Mouse (Mus musculus) MEL (cell line): ENCODE results near the gene Prss27. TPM values are rescaled to one million over a fixed set of nuclear protein-coding genes. Genes with fewer than 3 reads are reported as not detected.
"Not testable (repeated sequence)": the region's sequence is repeated elsewhere in the genome, so short reads cannot be mapped to it uniquely, and the experiment has no call there.

ENCODE experiments used
- DNase-seq: peaks from one replicate; pipeline ENCODE4 v3.0.0; 2011; ENCODE audit warnings: low read depth, low spot score
- H3K27ac ChIP-seq: 2 replicates; pipeline ENCODE4 v1.5.1; 2012; ENCODE audit warnings: low read depth, mild to moderate bottlenecking, control low read depth, low read length, moderate library complexity; ENCODE audit not compliant: control insufficient read depth
- H3K27me3 ChIP-seq, 2 experiments: fragments of 150-350 bp in 1 of 2; sonication (generic) in 1 of 2; 2 replicates each; pipeline ENCODE4 v1.6.1; 2012; ENCODE audit warnings: low read length in 2 of 2, mild to moderate bottlenecking in 2 of 2, improper control_type of control experiment in 1 of 2, moderate library complexity in 1 of 2; ENCODE audit not compliant: insufficient read depth in 2 of 2, control insufficient read depth in 1 of 2
- H3K36me3 ChIP-seq, 2 experiments: 2 replicates each; pipeline ENCODE4 v1.6.1; 2012 to 2014; ENCODE audit warnings: low read length in 2 of 2, improper control_type of control experiment in 1 of 2, inconsistent platforms in 1 of 2, mild to moderate bottlenecking in 1 of 2; ENCODE audit not compliant: insufficient read depth in 2 of 2, control insufficient read depth in 1 of 2
- H3K4me1 ChIP-seq, 2 experiments: fragments of 150-350 bp in 1 of 2; sonication (generic) in 1 of 2; 2 replicates each; pipeline ENCODE4 v1.6.1; 2012; ENCODE audit warnings: low read length in 2 of 2, improper control_type of control experiment in 1 of 2, mild to moderate bottlenecking in 1 of 2; ENCODE audit not compliant: insufficient read depth in 2 of 2, control insufficient read depth in 1 of 2
- H3K4me3 ChIP-seq, 2 experiments: fragments of 150-350 bp in 1 of 2; sonication (generic) in 1 of 2; 2 replicates each; pipeline ENCODE4 v1.5.1; 2012; ENCODE audit warnings: low read depth in 2 of 2, low read length in 2 of 2, mild to moderate bottlenecking in 2 of 2, moderate library complexity in 2 of 2, control low read depth in 1 of 2, improper control_type of control experiment in 1 of 2; ENCODE audit not compliant: control insufficient read depth in 1 of 2, insufficient read depth in 1 of 2
- H3K79me2 ChIP-seq: 2 replicates; pipeline ENCODE4 v1.6.1; 2012; ENCODE audit warnings: mild to moderate bottlenecking, low read length, moderate library complexity; ENCODE audit not compliant: control insufficient read depth, poor library complexity, insufficient read depth
- H3K9ac ChIP-seq: 2 replicates; pipeline ENCODE4 v1.6.1; 2012; ENCODE audit warnings: low read depth, mild to moderate bottlenecking, control low read depth, low read length, moderate library complexity; ENCODE audit not compliant: control insufficient read depth, poor library complexity, severe bottlenecking
- H3K9me3 ChIP-seq: fragments of 150-350 bp; sonication (generic); replicated peaks from 2 replicates; pipeline ENCODE4 v1.6.1; 2012; ENCODE audit warnings: mild to moderate bottlenecking, low read length, improper control_type of control experiment, moderate library complexity; ENCODE audit not compliant: insufficient read depth
- BHLHE40 ChIP-seq: IDR thresholded peaks from 2 replicates; pipeline ENCODE4 v1.6.1; 2012; ENCODE audit warnings: low read depth, mild to moderate bottlenecking, inconsistent platforms, low read length, improper control_type of control experiment, borderline replicate concordance
- CHD2 ChIP-seq: IDR thresholded peaks from 2 replicates; pipeline ENCODE4 v1.6.1; 2011; ENCODE audit warnings: low read length, improper control_type of control experiment
- ELF1 ChIP-seq: IDR thresholded peaks from 2 replicates; pipeline ENCODE4 v1.6.1; 2014; ENCODE audit warnings: low read depth, mild to moderate bottlenecking, inconsistent platforms, low read length, improper control_type of control experiment, moderate library complexity
- EP300 ChIP-seq, 2 experiments: IDR thresholded peaks; 2 replicates each; pipeline ENCODE4 v1.6.1; 2011; ENCODE audit warnings: improper control_type of control experiment in 2 of 2, low read length in 2 of 2, low read depth in 1 of 2, mild to moderate bottlenecking in 1 of 2
- ETS1 ChIP-seq: IDR thresholded peaks from 2 replicates; pipeline ENCODE4 v1.6.1; 2012; ENCODE audit warnings: low read depth, mild to moderate bottlenecking, inconsistent platforms, low read length, improper control_type of control experiment, moderate library complexity
- GABPA ChIP-seq: IDR thresholded peaks from 2 replicates; pipeline ENCODE4 v1.6.1; 2012; ENCODE audit warnings: low read depth, mild to moderate bottlenecking, inconsistent platforms, low read length, improper control_type of control experiment, moderate library complexity
- KAT2A ChIP-seq: conservative IDR thresholded peaks from 2 replicates; pipeline ENCODE4 v1.6.1; 2012; ENCODE audit warnings: low read depth, low read length, improper control_type of control experiment, inconsistent platforms
- MAX ChIP-seq: IDR thresholded peaks from 2 replicates; pipeline ENCODE4 v1.6.1; 2011; ENCODE audit warnings: low read length, improper control_type of control experiment
- MEF2A ChIP-seq: IDR thresholded peaks from 2 replicates; pipeline ENCODE4 v1.6.1; 2014; ENCODE audit warnings: low read depth, mild to moderate bottlenecking, inconsistent platforms, low read length, improper control_type of control experiment; ENCODE audit not compliant: poor library complexity, insufficient replicate concordance, severe bottlenecking; ENCODE audit errors: extremely low read depth
- NELFE ChIP-seq: IDR thresholded peaks from 2 replicates; pipeline ENCODE4 v1.6.1; 2011; ENCODE audit warnings: low read depth, low read length, improper control_type of control experiment
- POLR2AphosphoS2 ChIP-seq: IDR thresholded peaks from 2 replicates; pipeline ENCODE4 v1.6.1; 2011; ENCODE audit warnings: low read length, improper control_type of control experiment
- POLR2AphosphoS5 ChIP-seq: IDR thresholded peaks from 2 replicates; pipeline ENCODE4 v1.6.1; 2012; ENCODE audit warnings: low read depth, borderline replicate concordance, mild to moderate bottlenecking, inconsistent platforms, low read length, moderate library complexity, mixed read lengths
- TCF12 ChIP-seq: IDR thresholded peaks from 2 replicates; pipeline ENCODE4 v1.6.1; 2014; ENCODE audit warnings: low read depth, mild to moderate bottlenecking, inconsistent platforms, low read length, improper control_type of control experiment, moderate library complexity
- UBTF ChIP-seq: IDR thresholded peaks from 2 replicates; pipeline ENCODE4 v1.6.1; 2012; ENCODE audit warnings: low read depth, mild to moderate bottlenecking, inconsistent platforms, low read length, improper control_type of control experiment, moderate library complexity, borderline replicate concordance; ENCODE audit not compliant: insufficient read depth
- USF1 ChIP-seq: IDR thresholded peaks from 2 replicates; pipeline ENCODE4 v1.6.1; 2014; ENCODE audit warnings: low read depth, mild to moderate bottlenecking, inconsistent platforms, low read length, improper control_type of control experiment, moderate library complexity
- ZKSCAN1 ChIP-seq: IDR thresholded peaks from 2 replicates; pipeline ENCODE4 v1.6.1; 2012; ENCODE audit warnings: low read depth, mild to moderate bottlenecking, inconsistent platforms, low read length, improper control_type of control experiment, moderate library complexity
- ZMIZ1 ChIP-seq: IDR thresholded peaks from 2 replicates; pipeline ENCODE4 v1.6.1; 2012; ENCODE audit warnings: low read depth, mild to moderate bottlenecking, inconsistent platforms, low read length, improper control_type of control experiment, moderate library complexity
- ZNF384 ChIP-seq: IDR thresholded peaks from 2 replicates; pipeline ENCODE4 v1.6.1; 2012; ENCODE audit warnings: low read depth, mild to moderate bottlenecking, inconsistent platforms, low read length, improper control_type of control experiment
- polyA plus RNA-seq, 2 experiments: library from polyadenylated mRNA; stranded (reverse) in 1 of 2; unstranded in 1 of 2; fragments of >175 nt in 1 of 2; fragments of >200 nt in 1 of 2; gene quantifications; 2 replicates each; pipeline versions ENCODE4 v1.2.1 to v1.2.4; 2012; ENCODE audit warnings: low replicate concordance in 2 of 2, low read depth in 1 of 2; ENCODE audit not compliant: insufficient read length in 2 of 2, insufficient read depth in 1 of 2, missing spikeins in 1 of 2
- total RNA-seq: library from RNA; depleted of rRNA; stranded (reverse); fragments of 300-350 nt; gene quantifications from 2 replicates; pipeline ENCODE4 v1.2.3, GENCODE M21; 2012

Prss27 gene
- total and polyA plus RNA-seq, 3 experiments: not detected

- DNase-seq: no peak
- no peak for TF ChIP-seq ZKSCAN1
- TF ChIP-seq, all 39 proteins: peak for 0
- Histone ChIP-seq H3K79me2 (peaks cover 8% of the 10 kb centered on the region), H3K9ac (no peak overlapping the region), H3K36me3 (peaks cover 1% of the 10 kb centered on the region in 2 experiments; a peak in 2 of 4 replicates), H3K27ac (no peak overlapping the region), H3K4me1 (peaks cover 1 to 2% of the 10 kb centered on the region in 2 experiments; a peak in 2 of 4 replicates), H3K9me3 (no peaks in the 10 kb centered on the region), H3K4me3 (no peak overlapping the region), H3K27me3 (no peaks in the 10 kb centered on the region)
Observed at GRCm38 (mm10) chr17:24077101-24077500, 39.2 kb downstream of the Prss27 start.

- Histone ChIP-seq H3K27ac (no peak overlapping the region), H3K36me3 (peaks cover 3 to 12% of the 10 kb centered on the region in 2 experiments), H3K79me2 (no peaks in the 10 kb centered on the region), H3K9me3 (no peaks in the 10 kb centered on the region), H3K4me3 (no peak overlapping the region), H3K4me1 (no peaks in the 10 kb centered on the region), H3K9ac (no peak overlapping the region), H3K27me3 (no peaks in the 10 kb centered on the region)
- DNase-seq: no peak
- TF ChIP-seq POLR2AphosphoS5 (no peak), EP300 (IDR thresholded peaks at IDR 0.05; ENCODE audit: low read depth in 1 of 2, low read length in 2 of 2) (no peak), MEF2A (no peak), ZNF384 (no peak), ETS1 (no peak), CHD2 (no peak), USF1 (no peak), KAT2A (no peak), BHLHE40 (no peak), NELFE (no peak), POLR2AphosphoS2 (no peak), UBTF (no peak), TCF12 (no peak), MAX (no peak), GABPA (no peak), ELF1 (no peak), ZMIZ1 (no peak)
Observed at GRCm38 (mm10) chr17:24084593-24084992, 46.6 kb downstream of the Prss27 start.

DNA sequence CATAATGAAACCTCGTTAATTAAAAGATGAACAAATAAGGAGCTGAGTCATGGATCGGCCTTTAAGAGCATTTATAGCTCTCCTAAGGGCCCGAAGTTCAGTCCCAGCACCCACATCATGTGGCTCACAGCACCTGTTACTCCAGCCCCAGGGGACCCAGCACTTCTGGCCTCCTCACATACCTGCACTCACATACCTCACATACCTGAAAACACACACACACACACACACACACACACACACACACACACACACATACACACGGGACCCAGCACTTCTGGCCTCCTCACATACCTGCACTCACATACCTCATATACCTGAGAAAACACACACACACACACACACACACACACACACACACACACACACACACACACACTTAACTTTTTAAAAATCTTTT, 48.5 kb downstream of the Prss27 start:
- not testable (repeated sequence) for H3K4me1 ChIP-seq, DNase-seq, H3K4me3 ChIP-seq, H3K9me3 ChIP-seq, H3K9ac ChIP-seq, H3K27me3 ChIP-seq, H3K79me2 ChIP-seq, H3K27ac ChIP-seq
- H3K36me3 ChIP-seq: peaks cover 13 to 15% of the 10 kb centered on the region in 2 experiments
